Mouse (Mus musculus) thymus, adult 2 months (tissue): ENCODE results near the gene Izumo4. TPM values are rescaled to one million over a fixed set of nuclear protein-coding genes. Genes with fewer than 3 reads are reported as not detected.

Experiments used
- DNase-seq: peaks from one replicate; pipeline ENCODE4 v3.0.0; 2021
- H3K27ac ChIP-seq: fragments of 200-500 bp; 2 replicates; pipeline ENCODE4 v1.5.1; 2012; ENCODE audit warnings: low read length, control low read depth; ENCODE audit not compliant: control insufficient read depth, insufficient read depth
- H3K27me3 ChIP-seq: fragments of 200-500 bp; 2 replicates; pipeline ENCODE4 v1.6.1; 2012; ENCODE audit warnings: mild to moderate bottlenecking, low read length, moderate library complexity, mixed read lengths; ENCODE audit not compliant: control insufficient read depth, insufficient read depth
- H3K36me3 ChIP-seq: fragments of 200-500 bp; 2 replicates; pipeline ENCODE4 v1.6.1; 2012; ENCODE audit warnings: mild to moderate bottlenecking, low read length, moderate library complexity; ENCODE audit not compliant: control insufficient read depth, insufficient read depth
- H3K4me1 ChIP-seq: fragments of 200-500 bp; replicated peaks from 2 replicates; pipeline ENCODE4 v1.6.1; 2012; ENCODE audit warnings: low read length; ENCODE audit not compliant: control insufficient read depth, insufficient read depth
- H3K4me3 ChIP-seq: fragments of 200-500 bp; 2 replicates; pipeline ENCODE4 v1.5.1; 2012; ENCODE audit warnings: mild to moderate bottlenecking, low read length, control low read depth, moderate library complexity; ENCODE audit not compliant: control insufficient read depth, insufficient read depth
- CTCF ChIP-seq: fragments of 200-500 bp; IDR thresholded peaks from 2 replicates; pipeline ENCODE4 v1.5.1; 2012; ENCODE audit warnings: mild to moderate bottlenecking, control low read depth, low read length, moderate library complexity, borderline replicate concordance; ENCODE audit not compliant: control insufficient read depth, poor library complexity, insufficient read depth; ENCODE audit errors: extremely low read depth
- POLR2A ChIP-seq: fragments of 200-500 bp; IDR thresholded peaks from 2 replicates; pipeline ENCODE4 v1.6.1; 2012; ENCODE audit warnings: mild to moderate bottlenecking, low read length, control low read depth, moderate library complexity; ENCODE audit not compliant: control insufficient read depth, poor library complexity, insufficient read depth; ENCODE audit errors: extremely low read depth
- whole genome bisulfite sequencing: fragments of 180-500 bp; shearing (Covaris S2); methylation state at CpG from one replicate; pipeline ENCODE4 v1.1.7; 2018; 5-methylcytosine and 5-hydroxymethylcytosine counted together
- polyA plus RNA-seq: library from polyadenylated mRNA; depleted of rRNA; stranded (reverse); fragments of >200 nt; gene quantifications from 2 replicates; pipeline ENCODE4 v1.2.3, GENCODE M21; 2012

Gene Izumo4
- polyA plus RNA-seq, 1 experiment: 66.9 TPM

DNA sequence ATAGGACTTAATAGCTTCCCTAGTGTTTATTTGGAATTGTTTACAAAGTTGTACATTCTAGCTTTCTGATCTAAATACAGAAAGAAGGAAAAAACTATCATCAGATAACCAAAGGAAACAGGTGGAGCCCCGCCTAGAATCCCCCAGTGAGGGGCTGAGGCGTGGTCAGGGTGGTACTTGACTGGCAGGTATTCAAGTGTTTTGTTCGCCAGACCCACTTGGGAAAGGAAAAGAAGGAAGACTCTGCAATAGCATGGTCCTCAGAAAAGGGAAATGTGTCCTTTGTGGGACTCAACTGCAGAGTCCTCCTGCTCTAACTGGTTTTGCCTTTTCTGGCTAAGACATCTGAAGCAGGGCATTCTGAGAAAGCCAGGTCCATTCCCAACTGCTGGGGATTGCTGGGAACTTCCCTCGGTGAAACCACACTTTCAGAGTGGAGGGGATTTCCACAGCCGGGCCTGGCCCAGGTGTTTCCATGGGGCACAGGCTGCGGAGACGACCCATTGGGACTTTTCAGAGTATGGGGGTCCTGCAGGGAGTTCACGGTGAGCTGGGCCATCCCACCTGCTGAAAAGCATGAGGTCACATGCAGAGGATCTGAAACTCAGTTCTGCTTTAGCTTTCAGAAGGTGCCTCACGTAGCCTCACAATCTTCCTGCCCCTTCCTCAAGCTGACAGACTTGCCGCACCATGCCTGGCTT lies 6.0 kb upstream of the Izumo4 start:
- H3K4me1 ChIP-seq: peaks cover 83% of the 10 kb centered on the region
- H3K36me3 ChIP-seq: peaks cover 4% of the 10 kb centered on the region
- DNase-seq: peak; percentile 54
- no peaks in the 10 kb centered on the region for H3K27me3 ChIP-seq
- H3K4me3 ChIP-seq: peak overlapping the region; percentile 22
- peak overlapping the region; percentile 95 for H3K27ac ChIP-seq
- 2% methylated on average over 10 of the region's 10 CpGs for WGBS
- TF ChIP-seq POLR2A (no peak), CTCF (no peak)

DNA sequence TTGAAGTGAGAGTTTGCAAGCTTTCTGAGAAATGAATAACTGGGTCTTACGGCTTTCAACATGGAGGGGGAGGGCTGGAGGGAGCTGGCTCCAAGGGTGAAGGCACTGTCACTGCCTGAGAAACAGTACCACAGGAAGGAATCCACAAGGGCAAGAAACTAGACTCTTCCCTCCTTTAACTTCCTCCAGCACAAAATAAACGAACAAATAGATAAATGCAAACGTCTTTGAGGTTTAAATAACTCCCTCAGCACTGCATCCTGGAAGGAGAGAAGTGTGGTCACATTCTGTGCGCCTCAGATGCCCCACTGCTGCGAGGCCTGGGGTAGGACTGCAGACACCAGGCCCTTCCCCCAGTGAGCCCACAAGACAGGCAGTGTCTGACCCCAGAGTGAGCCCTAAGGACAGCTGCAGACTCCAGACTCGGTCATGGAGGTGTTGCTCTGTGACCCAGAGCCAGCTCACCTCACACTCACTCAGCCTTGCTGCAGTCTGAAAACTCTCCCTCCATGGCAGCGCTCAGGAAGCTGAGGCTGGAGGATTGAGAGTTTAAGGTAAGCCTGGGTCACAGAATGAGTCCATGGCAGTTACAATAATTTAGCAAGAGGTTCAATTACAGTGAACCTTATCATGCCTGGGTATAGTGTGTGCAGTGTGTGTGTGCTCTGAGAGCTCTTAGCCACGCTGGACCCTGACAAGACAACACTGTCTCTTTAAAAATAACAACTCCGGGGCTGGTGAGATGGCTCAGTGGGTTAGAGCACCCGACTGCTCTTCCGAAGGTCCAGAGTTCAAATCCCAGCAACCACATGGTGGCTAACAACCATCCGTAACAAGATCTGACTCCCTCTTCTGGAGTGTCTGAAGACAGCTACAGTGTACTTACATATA lies 5.2 kb upstream of the Izumo4 start:
- Histone ChIP-seq H3K4me3 (peak overlapping the region; percentile 22), H3K36me3 (no peaks in the 10 kb centered on the region), H3K27me3 (no peaks in the 10 kb centered on the region), H3K27ac (peak overlapping the region; percentile 95), H3K4me1 (peaks cover 76% of the 10 kb centered on the region)
- DNase-seq: peak; percentile 23
- 24% methylated on average over 12 of the region's 12 CpGs for WGBS
- TF ChIP-seq CTCF: no peak
- TF ChIP-seq POLR2A: no peak

DNA sequence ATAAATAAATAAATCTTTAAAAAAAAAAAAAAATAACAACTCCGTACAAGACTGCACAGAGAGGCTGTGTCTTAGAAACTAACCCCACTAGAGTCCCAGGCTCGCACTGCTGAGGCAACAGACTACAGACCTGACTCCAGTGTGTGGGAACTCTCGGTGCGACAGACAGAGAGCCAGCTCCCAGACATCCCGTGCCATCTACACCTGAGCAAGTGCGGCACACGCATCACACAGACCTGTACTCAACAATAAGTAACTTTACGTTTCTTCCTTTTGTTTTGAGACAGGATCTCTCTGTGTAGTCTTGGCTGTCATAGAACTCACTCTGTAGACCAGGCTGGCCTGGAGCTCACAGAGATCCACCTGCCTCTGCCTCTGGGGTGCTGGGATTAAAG lies 4.6 kb upstream of the Izumo4 start:
- Histone ChIP-seq H3K36me3 (no peaks in the 10 kb centered on the region), H3K27me3 (no peaks in the 10 kb centered on the region), H3K4me3 (no peak overlapping the region), H3K4me1 (peaks cover 70% of the 10 kb centered on the region), H3K27ac (peak overlapping the region; percentile 77)
- no peak for TF ChIP-seq CTCF
- TF ChIP-seq POLR2A: no peak
- no peak for DNase-seq
- 73% methylated on average over 8 of the region's 8 CpGs for WGBS

DNA sequence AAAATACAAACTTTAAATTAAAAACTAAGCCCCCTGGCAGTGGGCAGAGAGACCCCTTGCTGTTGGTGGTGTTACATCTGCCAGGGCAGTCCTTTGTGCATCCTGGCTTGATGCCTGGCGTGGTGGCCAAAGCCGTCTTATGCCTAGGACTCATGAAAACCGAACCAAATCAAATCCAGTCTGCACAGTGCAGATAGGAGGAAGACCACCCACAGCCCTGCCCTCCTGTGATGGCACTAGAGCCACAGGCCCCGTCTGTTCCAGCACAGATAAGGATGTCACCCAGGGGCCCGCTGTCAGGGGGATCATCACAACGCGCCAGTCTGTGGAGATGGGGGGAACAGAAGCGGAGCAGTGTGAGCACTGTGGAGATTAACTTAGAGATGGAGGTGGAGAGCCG lies 4.2 kb upstream of the Izumo4 start:
- WGBS: 48% methylated on average over 9 of the region's 9 CpGs
- H3K27me3 ChIP-seq: no peaks in the 10 kb centered on the region

DNA sequence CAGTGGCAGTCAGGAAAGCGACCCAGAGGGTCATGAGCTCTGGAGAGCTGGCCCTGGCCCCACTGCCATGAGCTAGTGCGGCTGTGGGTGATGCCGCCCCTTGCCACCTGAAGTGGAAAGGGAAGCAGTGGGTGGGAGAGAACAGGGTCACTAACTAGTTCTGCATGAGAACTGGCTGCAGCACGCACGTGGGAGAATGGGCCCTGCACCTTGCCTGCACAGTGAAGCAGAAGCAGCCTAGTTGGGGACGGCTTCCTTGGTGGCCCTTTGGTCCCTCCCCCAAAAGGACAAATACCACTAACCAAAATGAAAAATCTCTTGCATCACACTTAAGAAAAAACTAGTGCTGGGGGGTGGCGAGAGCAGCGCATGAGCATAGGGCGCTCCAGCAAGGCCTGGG lies 3.4 kb upstream of the Izumo4 start:
- H3K4me3 ChIP-seq: peak overlapping the region; percentile 7
- no peaks in the 10 kb centered on the region for H3K36me3 ChIP-seq
- peak; percentile 34 for DNase-seq
- no peaks in the 10 kb centered on the region for H3K27me3 ChIP-seq
- 54% methylated on average over 9 of the region's 9 CpGs for WGBS
- H3K27ac ChIP-seq: peak overlapping the region; percentile 77
- TF ChIP-seq POLR2A: no peak
- TF ChIP-seq CTCF: no peak
- peaks cover 68% of the 10 kb centered on the region for H3K4me1 ChIP-seq

More for the DNA sequence above, 4.2 kb upstream of the Izumo4 start:
- no peak overlapping the region for H3K4me3 ChIP-seq
- H3K36me3 ChIP-seq: no peaks in the 10 kb centered on the region
- TF ChIP-seq CTCF (no peak), POLR2A (no peak)
- H3K4me1 ChIP-seq: peaks cover 68% of the 10 kb centered on the region
- peak overlapping the region; percentile 77 for H3K27ac ChIP-seq
- DNase-seq: peak; percentile 30

DNA sequence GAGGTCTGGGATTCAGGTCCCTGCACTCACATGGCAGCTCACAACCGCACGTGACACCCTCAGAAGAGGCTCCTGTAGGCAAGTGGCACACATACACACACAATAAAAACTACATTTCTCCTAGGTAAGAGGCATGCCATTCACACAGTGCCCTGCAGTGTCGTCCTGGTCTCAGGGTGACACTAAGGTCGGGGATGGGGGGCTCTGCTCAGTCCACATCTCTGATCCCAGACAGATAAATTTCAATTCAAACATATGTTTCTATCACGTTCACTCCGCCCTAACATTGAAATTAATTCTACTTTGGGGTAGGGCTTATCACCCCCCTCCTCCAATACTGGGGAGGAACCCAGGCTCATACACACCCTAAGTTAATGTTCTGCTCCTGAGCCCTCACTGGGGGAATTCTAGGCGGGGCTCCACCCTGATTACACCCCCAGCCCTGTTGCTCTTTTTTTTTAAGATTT lies 1.9 kb upstream of the Izumo4 start:
- 10% methylated on average over 7 of the region's 7 CpGs for WGBS
- H3K4me3 ChIP-seq: peak overlapping the region; percentile 52
- no peaks in the 10 kb centered on the region for H3K36me3 ChIP-seq
- TF ChIP-seq POLR2A (no peak), CTCF (no peak)
- no peaks in the 10 kb centered on the region for H3K27me3 ChIP-seq
- H3K27ac ChIP-seq: peak overlapping the region; percentile 94
- H3K4me1 ChIP-seq: peaks cover 55% of the 10 kb centered on the region
- peak; percentile 25 for DNase-seq
